Mouse (Mus musculus): ENCODE measurements at regions not wholly inside any gene's neighbourhood (a gene's known extent, or its start where the extent isn't known, plus 50 kb on each side); places are given as distances from the start of the nearest gene placed in this dataset.
A peak's percentile ranks its signal among the peaks of the same experiment; 100 is the strongest.

DNA sequence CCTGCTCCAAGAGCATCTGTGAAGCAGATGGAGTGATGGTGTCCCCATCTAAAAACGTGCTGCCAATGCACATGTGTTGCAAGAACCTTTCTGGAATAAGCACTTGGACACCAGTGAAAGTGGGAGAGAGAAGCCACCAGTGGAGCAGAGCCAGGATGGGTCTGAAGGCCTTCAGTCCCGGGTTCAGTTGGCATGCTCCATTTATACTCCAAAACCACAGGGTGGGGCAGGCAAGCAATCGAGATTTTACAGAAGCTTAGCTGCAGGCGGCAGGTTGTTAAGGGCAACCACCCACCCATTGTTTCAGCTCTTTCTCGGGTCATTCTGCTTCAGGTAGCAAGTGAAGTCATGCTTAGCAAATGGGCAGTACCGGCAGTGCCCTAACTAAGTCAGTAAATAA is 51.8 kb upstream of the Sv2b start:
- no peak for ATAC-seq (ENCODE audit: low read depth)
- Histone ChIP-seq H3K9ac (ENCODE audit: low read depth, low read length) (no peak overlapping the region), H3K27me3 (replicated peaks; ENCODE audit: control insufficient read depth, insufficient read depth, low read length) (no peaks in the 10 kb centered on the region), H3K4me1 (ENCODE audit: control insufficient read depth, insufficient read depth, low read length) (no peaks in the 10 kb centered on the region), H3K27ac (replicated peaks; ENCODE audit: low read depth, low read length) (no peak overlapping the region), H3K4me3 (ENCODE audit: low read depth, low read length) (no peak overlapping the region), H3K9me3 (ENCODE audit: control insufficient read depth, low read length) (peaks cover 7% of the 10 kb centered on the region; the same call in 1 of the 2 replicates), H3K36me3 (ENCODE audit: control insufficient read depth, insufficient read depth, low read length) (no peaks in the 10 kb centered on the region), H3K4me2 (ENCODE audit: low read depth, low read length) (no peak overlapping the region)
- WGBS = 32% methylated on average over 6 of the region's 6 CpGs
- DNase-seq (ENCODE audit: low spot score) = no peak

DNA sequence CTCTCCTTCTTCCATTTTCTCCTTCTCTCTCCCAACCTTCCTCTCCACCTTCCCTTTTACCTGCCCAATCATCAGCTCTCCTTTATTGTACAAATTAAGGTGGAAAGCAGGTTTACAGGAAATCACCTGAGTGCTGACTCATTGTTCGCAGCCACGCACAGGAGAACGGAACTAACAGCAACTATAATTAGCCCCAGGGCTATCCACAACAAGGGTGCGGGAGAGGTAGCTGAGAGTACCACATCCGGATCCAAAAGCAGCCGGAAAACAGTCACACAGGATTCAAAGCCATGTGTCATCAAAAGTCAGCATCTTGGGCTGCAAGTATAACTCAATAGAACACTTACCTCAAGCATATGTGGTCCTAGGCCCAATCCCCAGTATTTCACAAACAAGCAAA is 53.5 kb upstream of the Sv2b start:
- no peak for ATAC-seq (ENCODE audit: low read depth)
- H3K9ac ChIP-seq (ENCODE audit: low read depth, low read length) = no peak overlapping the region

DNA sequence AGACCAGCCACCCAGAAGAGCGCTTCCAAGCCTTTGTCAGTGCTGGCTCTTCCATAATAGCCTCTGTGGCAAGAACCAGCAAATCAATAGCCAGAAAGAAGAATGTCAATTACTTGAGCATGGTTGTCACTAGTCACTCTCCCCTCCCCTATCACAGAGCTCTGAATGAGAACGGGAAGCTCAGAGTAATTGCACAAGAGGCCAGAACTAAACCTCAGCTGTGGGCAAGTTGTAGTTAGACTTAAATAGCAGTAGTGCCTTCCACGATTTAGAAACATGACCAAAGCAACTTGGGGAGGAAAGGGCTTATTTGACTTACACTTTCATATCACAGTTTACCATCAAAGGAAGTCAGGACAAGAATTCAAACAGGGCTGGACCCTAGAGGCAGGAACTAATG is 56.4 kb upstream of the Sv2b start:
- Histone ChIP-seq H3K9ac (ENCODE audit: low read depth, low read length) (no peak overlapping the region), H3K4me3 (ENCODE audit: low read depth, low read length) (no peak overlapping the region), H3K27me3 (replicated peaks; ENCODE audit: control insufficient read depth, insufficient read depth, low read length) (no peaks in the 10 kb centered on the region), H3K4me2 (ENCODE audit: low read depth, low read length) (no peak overlapping the region), H3K9me3 (ENCODE audit: control insufficient read depth, low read length) (peaks cover 7% of the 10 kb centered on the region; the same call in 1 of the 2 replicates), H3K27ac (replicated peaks; ENCODE audit: low read depth, low read length) (no peak overlapping the region), H3K36me3 (ENCODE audit: control insufficient read depth, insufficient read depth, low read length) (no peaks in the 10 kb centered on the region), H3K4me1 (ENCODE audit: control insufficient read depth, insufficient read depth, low read length) (no peaks in the 10 kb centered on the region)
- DNase-seq (ENCODE audit: low spot score) (no peak), ATAC-seq (ENCODE audit: low read depth) (no peak)
- WGBS = 67% methylated on average over 3 of the region's 3 CpGs

More for the DNA sequence above, 53.5 kb upstream of the Sv2b start:
- 80% methylated on average over 6 of the region's 6 CpGs for WGBS
- Histone ChIP-seq H3K4me1 (ENCODE audit: control insufficient read depth, insufficient read depth, low read length) (no peaks in the 10 kb centered on the region), H3K36me3 (ENCODE audit: control insufficient read depth, insufficient read depth, low read length) (no peaks in the 10 kb centered on the region), H3K9me3 (ENCODE audit: control insufficient read depth, low read length) (peaks cover 7% of the 10 kb centered on the region; the same call in 1 of the 2 replicates), H3K4me3 (ENCODE audit: low read depth, low read length) (no peak overlapping the region), H3K4me2 (ENCODE audit: low read depth, low read length) (no peak overlapping the region), H3K27me3 (replicated peaks; ENCODE audit: control insufficient read depth, insufficient read depth, low read length) (no peaks in the 10 kb centered on the region), H3K27ac (replicated peaks; ENCODE audit: low read depth, low read length) (no peak overlapping the region)
- DNase-seq (ENCODE audit: low spot score) = no peak

DNA sequence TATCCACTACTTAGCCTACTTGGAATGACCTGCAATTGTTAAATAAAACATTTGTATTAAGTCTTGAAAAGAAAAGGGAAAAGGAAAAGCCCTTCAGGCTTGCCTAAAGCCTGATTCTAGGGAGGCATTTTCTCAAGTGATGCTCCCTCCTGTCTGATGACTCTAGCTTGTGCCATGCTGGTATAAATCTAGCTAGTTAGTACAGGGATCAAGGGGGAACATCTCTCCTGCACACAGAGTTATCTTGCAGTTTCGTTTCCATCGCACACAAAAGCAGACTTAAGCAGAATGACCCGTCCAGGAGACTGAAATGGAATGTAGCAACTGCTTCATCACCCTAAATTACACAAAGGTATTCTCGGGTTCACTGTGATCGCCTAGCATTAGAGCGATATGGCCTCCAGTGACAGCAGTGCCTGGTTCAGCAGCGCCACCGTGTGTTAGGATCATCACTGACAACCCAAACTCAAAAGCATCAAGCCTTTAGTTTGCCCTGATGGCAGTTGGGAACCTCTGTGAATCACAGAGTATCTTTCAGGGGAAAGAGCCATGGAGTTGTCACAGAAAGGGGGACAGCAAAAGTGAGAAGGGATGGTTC is 57.3 kb upstream of the Sv2b start:
- Histone ChIP-seq H3K27ac (replicated peaks; ENCODE audit: low read depth, low read length) (no peak overlapping the region), H3K4me2 (ENCODE audit: low read depth, low read length) (no peak overlapping the region), H3K36me3 (ENCODE audit: control insufficient read depth, insufficient read depth, low read length) (no peaks in the 10 kb centered on the region), H3K4me3 (ENCODE audit: low read depth, low read length) (no peak overlapping the region), H3K9ac (ENCODE audit: low read depth, low read length) (no peak overlapping the region), H3K4me1 (ENCODE audit: control insufficient read depth, insufficient read depth, low read length) (no peaks in the 10 kb centered on the region), H3K27me3 (replicated peaks; ENCODE audit: control insufficient read depth, insufficient read depth, low read length) (no peaks in the 10 kb centered on the region), H3K9me3 (ENCODE audit: control insufficient read depth, low read length) (peaks cover 7% of the 10 kb centered on the region; the same call in 1 of the 2 replicates)
- ATAC-seq (ENCODE audit: low read depth) (peak; percentile 70), DNase-seq (ENCODE audit: low spot score) (peak; percentile 75)
- 6% methylated on average over 8 of the region's 8 CpGs for WGBS

- ATAC-seq (ENCODE audit: low read depth) = no peak
- H3K27me3 ChIP-seq (replicated peaks; ENCODE audit: control insufficient read depth, insufficient read depth, low read length) = no peaks in the 10 kb centered on the region
Observed at GRCm38 (mm10) chr7:75368315-75368714, 59.3 kb upstream of the Sv2b start.

DNA sequence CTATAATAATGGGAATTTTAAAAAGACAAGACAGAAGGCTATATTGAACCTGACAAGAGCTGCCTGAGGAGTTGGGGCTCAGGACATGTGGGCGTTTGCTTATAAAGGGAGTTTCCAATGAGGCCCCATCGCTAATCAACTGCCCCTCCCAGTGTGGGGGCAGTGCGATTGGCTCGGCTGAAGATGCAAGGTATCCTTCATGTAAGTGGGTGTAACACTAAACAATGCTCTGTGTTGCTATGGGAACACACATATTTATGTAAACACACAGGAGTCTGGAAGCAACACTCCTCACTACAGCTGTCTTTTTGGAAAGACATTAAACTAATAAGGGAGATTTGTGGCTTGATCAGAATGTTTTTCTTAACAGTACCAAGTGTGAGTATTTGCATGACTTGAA is 60.3 kb upstream of the Sv2b start:
- ATAC-seq (ENCODE audit: low read depth) (no peak), DNase-seq (ENCODE audit: low spot score) (no peak)
- Histone ChIP-seq H3K27me3 (replicated peaks; ENCODE audit: control insufficient read depth, insufficient read depth, low read length) (no peaks in the 10 kb centered on the region), H3K4me1 (ENCODE audit: control insufficient read depth, insufficient read depth, low read length) (no peaks in the 10 kb centered on the region), H3K27ac (replicated peaks; ENCODE audit: low read depth, low read length) (no peak overlapping the region), H3K9me3 (ENCODE audit: control insufficient read depth, low read length) (no peaks in the 10 kb centered on the region), H3K4me3 (ENCODE audit: low read depth, low read length) (no peak overlapping the region), H3K36me3 (ENCODE audit: control insufficient read depth, insufficient read depth, low read length) (no peaks in the 10 kb centered on the region), H3K9ac (ENCODE audit: low read depth, low read length) (no peak overlapping the region), H3K4me2 (ENCODE audit: low read depth, low read length) (no peak overlapping the region)
- 52% methylated on average over 4 of the region's 4 CpGs for WGBS

More at GRCm38 (mm10) chr7:75368315-75368714, 59.3 kb upstream of the Sv2b start:
- Histone ChIP-seq H3K36me3 (ENCODE audit: control insufficient read depth, insufficient read depth, low read length) (no peaks in the 10 kb centered on the region), H3K4me3 (ENCODE audit: low read depth, low read length) (no peak overlapping the region), H3K4me1 (ENCODE audit: control insufficient read depth, insufficient read depth, low read length) (no peaks in the 10 kb centered on the region), H3K9ac (ENCODE audit: low read depth, low read length) (no peak overlapping the region), H3K27ac (replicated peaks; ENCODE audit: low read depth, low read length) (no peak overlapping the region), H3K9me3 (ENCODE audit: control insufficient read depth, low read length) (no peaks in the 10 kb centered on the region), H3K4me2 (ENCODE audit: low read depth, low read length) (no peak overlapping the region)
- WGBS = 81% methylated on average over 9 of the region's 9 CpGs
- no peak for DNase-seq (ENCODE audit: low spot score)

DNA sequence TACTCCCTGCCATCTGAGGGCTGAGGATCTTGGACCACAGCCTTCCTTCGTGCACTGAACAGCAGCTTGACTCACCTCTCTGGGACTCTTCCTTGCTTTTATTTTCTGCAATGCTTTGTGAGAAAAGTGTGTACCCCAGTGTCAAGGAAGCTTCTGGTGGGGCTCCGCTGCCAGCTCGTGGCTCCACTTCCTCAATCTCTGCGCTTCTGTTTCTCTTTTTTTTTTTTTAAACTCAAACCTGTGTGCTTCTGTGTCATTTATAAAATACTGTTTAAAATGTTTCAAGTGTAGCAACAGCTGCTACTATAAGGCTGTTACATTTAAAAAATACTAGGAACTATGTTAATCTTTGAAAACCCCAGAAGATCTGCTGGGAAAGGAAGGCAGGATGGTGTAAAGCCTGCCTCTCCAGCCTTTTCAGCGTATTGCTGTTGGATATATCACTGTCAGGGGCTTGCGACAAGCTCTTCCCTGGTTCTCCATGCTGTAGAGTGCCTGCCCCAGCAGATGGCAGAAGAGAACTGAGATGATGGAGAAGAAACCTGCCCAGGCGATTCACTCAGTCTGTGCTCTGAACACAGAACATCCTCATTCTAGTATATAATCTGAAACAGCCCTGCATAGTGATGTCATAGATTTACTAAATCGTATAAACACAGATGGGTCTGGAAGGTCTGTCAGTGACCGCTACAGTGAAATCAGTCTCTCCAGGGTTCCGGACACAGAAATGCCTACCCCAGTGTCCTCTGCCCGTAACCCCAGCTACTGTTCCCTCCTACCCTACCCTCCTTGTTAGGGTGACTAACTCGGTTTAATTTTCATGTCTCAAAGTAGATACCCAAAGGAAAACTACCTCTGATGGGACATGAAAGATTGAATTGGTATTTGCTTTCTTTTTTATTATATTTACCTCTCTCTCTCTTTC is 61.8 kb upstream of the Sv2b start:
- H3K4me3 ChIP-seq (ENCODE audit: low read depth, low read length) = no peak overlapping the region
- 33% methylated on average over 12 of the region's 12 CpGs for WGBS
- no peaks in the 10 kb centered on the region for H3K36me3 ChIP-seq (ENCODE audit: control insufficient read depth, insufficient read depth, low read length)
- no peak overlapping the region for H3K4me2 ChIP-seq (ENCODE audit: low read depth, low read length)
- no peaks in the 10 kb centered on the region for H3K4me1 ChIP-seq (ENCODE audit: control insufficient read depth, insufficient read depth, low read length)
- no peak overlapping the region for H3K27ac ChIP-seq (replicated peaks; ENCODE audit: low read depth, low read length)
- no peaks in the 10 kb centered on the region for H3K9me3 ChIP-seq (ENCODE audit: control insufficient read depth, low read length)
- H3K9ac ChIP-seq (ENCODE audit: low read depth, low read length) = no peak overlapping the region
- no peaks in the 10 kb centered on the region for H3K27me3 ChIP-seq (replicated peaks; ENCODE audit: control insufficient read depth, insufficient read depth, low read length)
- DNase-seq (ENCODE audit: low spot score) (peak; percentile 92), ATAC-seq (ENCODE audit: low read depth) (peak; percentile 92)

DNA sequence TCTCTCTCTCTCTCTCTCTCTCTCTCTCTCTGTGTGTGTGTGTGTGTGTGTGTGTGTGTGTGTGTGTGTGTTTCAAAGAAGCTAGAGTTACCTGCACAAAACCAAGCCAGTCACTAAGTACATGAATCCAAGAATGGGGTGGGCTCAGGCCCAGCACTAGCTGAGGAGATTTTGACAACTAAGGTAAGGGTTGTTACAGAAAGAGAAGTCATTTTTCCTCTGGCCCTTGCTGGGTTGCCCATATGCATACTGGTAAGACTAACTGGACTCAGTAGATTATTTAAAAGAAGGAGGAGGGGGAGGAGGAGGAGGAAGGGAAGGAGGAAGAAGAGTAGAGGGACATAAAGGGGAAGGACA is 62.4 kb upstream of the Sv2b start:
- Histone ChIP-seq H3K27ac (replicated peaks; ENCODE audit: low read depth, low read length) (no peak overlapping the region), H3K9ac (ENCODE audit: low read depth, low read length) (no peak overlapping the region), H3K4me1 (ENCODE audit: control insufficient read depth, insufficient read depth, low read length) (no peaks in the 10 kb centered on the region), H3K4me3 (ENCODE audit: low read depth, low read length) (no peak overlapping the region), H3K9me3 (ENCODE audit: control insufficient read depth, low read length) (no peaks in the 10 kb centered on the region), H3K27me3 (replicated peaks; ENCODE audit: control insufficient read depth, insufficient read depth, low read length) (no peaks in the 10 kb centered on the region), H3K4me2 (ENCODE audit: low read depth, low read length) (no peak overlapping the region), H3K36me3 (ENCODE audit: control insufficient read depth, insufficient read depth, low read length) (no peaks in the 10 kb centered on the region)
- DNase-seq (ENCODE audit: low spot score) (no peak), ATAC-seq (ENCODE audit: low read depth) (no peak)

All from embryonic facial prominence, embryonic 14.5 days (tissue).